Mouse (Mus musculus): Measurements from ENCODE around the gene Tmco4. TPM values are rescaled to one million over a fixed set of nuclear protein-coding genes. Genes with fewer than 3 reads are reported as not detected.

Tmco4 gene
- polyA plus RNA-seq, 1 experiment from 2014 or later = 1.2 TPM

- Histone ChIP-seq H3K4me2 (ENCODE audit: low read length) (no peak overlapping the region), H3K4me1 (replicated peaks; ENCODE audit: control insufficient read depth, insufficient read depth, low read length) (no peaks in the 10 kb centered on the region), H3K9ac (replicated peaks; ENCODE audit: low read depth, low read length) (no peak overlapping the region), H3K4me3 (replicated peaks; ENCODE audit: low read length) (no peak overlapping the region), H3K9me3 (ENCODE audit: control insufficient read depth, low read length) (no peaks in the 10 kb centered on the region), H3K27me3 (replicated peaks; ENCODE audit: control insufficient read depth, insufficient read depth, low read length) (no peaks in the 10 kb centered on the region), H3K36me3 (ENCODE audit: control insufficient read depth, insufficient read depth) (no peaks in the 10 kb centered on the region), H3K27ac (ENCODE audit: low read length) (no peak overlapping the region)
- 88% methylated on average over 3 of the region's 3 CpGs for WGBS
- ATAC-seq = no peak
These were observed 34.7 kb downstream of the Tmco4 start for GRCm38 (mm10) chr4:139007353-139007752.

- Histone ChIP-seq H3K27ac (ENCODE audit: low read length) (no peak overlapping the region), H3K4me3 (replicated peaks; ENCODE audit: low read length) (no peak overlapping the region), H3K27me3 (replicated peaks; ENCODE audit: control insufficient read depth, insufficient read depth, low read length) (no peaks in the 10 kb centered on the region), H3K4me2 (ENCODE audit: low read length) (no peak overlapping the region), H3K36me3 (ENCODE audit: control insufficient read depth, insufficient read depth) (no peaks in the 10 kb centered on the region), H3K9me3 (ENCODE audit: control insufficient read depth, low read length) (no peaks in the 10 kb centered on the region), H3K4me1 (replicated peaks; ENCODE audit: control insufficient read depth, insufficient read depth, low read length) (no peaks in the 10 kb centered on the region), H3K9ac (replicated peaks; ENCODE audit: low read depth, low read length) (no peak overlapping the region)
- ATAC-seq = no peak
- 40% methylated on average over 6 of the region's 6 CpGs for WGBS
These were observed 35.4 kb downstream of the Tmco4 start for GRCm38 (mm10) chr4:139007981-139008536.

DNA sequence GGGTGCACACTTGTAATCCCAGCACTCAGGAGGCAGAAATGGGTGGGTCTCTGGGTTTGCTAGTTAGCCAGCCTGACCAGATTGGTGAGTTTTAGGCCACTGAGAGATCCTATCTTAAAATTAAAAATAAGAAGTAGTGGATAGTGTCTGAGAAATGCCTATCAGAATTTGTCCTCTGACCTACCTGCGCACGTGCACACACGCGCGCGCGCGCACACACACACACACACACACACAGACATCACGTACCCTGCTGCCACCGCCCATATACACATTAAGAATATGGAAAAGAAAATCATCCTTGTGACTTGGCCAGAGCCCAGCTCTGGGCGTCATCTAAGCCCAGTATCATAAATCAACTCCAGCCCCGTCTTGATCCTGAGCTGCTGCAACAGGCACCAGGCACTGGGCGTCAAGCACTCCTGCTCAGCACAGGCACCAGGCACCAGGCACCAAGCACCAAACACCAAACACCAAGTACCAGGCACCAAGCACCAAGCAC is 38.6 kb downstream of the Tmco4 start:
- Histone ChIP-seq H3K9me3 (ENCODE audit: control insufficient read depth, low read length) (no peaks in the 10 kb centered on the region), H3K4me1 (replicated peaks; ENCODE audit: control insufficient read depth, insufficient read depth, low read length) (no peaks in the 10 kb centered on the region), H3K27me3 (replicated peaks; ENCODE audit: control insufficient read depth, insufficient read depth, low read length) (no peaks in the 10 kb centered on the region), H3K4me2 (ENCODE audit: low read length) (no peak overlapping the region), H3K4me3 (replicated peaks; ENCODE audit: low read length) (no peak overlapping the region), H3K27ac (ENCODE audit: low read length) (no peak overlapping the region), H3K36me3 (ENCODE audit: control insufficient read depth, insufficient read depth) (no peaks in the 10 kb centered on the region), H3K9ac (replicated peaks; ENCODE audit: low read depth, low read length) (no peak overlapping the region)
- whole genome bisulfite sequencing = 94% methylated on average over 13 of the region's 13 CpGs
- no peak for ATAC-seq

DNA sequence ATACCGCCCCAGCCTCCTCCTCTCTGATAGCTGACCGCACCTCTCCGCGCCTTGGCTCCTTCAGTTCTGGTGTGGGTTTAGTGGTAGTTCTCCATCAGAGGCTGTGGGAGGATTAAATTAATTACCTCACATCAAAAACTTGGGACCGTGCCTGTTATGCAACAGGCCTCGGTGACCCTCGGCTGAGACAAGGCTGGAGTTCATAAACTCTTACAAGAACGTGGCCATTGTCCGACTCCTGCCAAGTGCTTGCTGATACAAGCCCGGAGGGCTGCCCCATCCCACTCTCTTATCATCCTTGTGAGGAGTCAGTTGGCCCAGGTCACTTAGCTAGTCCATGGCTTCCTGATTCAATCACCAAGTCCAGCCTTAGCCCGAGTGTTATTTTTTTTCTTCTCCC is 40.6 kb downstream of the Tmco4 start:
- no peaks in the 10 kb centered on the region for H3K9me3 ChIP-seq (ENCODE audit: control insufficient read depth, low read length)
- H3K4me1 ChIP-seq (replicated peaks; ENCODE audit: control insufficient read depth, insufficient read depth, low read length) = no peaks in the 10 kb centered on the region
- H3K4me2 ChIP-seq (ENCODE audit: low read length) = no peak overlapping the region
- no peak for ATAC-seq
- no peaks in the 10 kb centered on the region for H3K27me3 ChIP-seq (replicated peaks; ENCODE audit: control insufficient read depth, insufficient read depth, low read length)
- H3K36me3 ChIP-seq (ENCODE audit: control insufficient read depth, insufficient read depth) = no peaks in the 10 kb centered on the region
- 91% methylated on average over 11 of the region's 11 CpGs for WGBS
- H3K4me3 ChIP-seq (replicated peaks; ENCODE audit: low read length) = no peak overlapping the region
- no peak overlapping the region for H3K9ac ChIP-seq (replicated peaks; ENCODE audit: low read depth, low read length)
- H3K27ac ChIP-seq (ENCODE audit: low read length) = no peak overlapping the region

- Histone ChIP-seq H3K27ac (ENCODE audit: low read length) (no peak overlapping the region), H3K27me3 (replicated peaks; ENCODE audit: control insufficient read depth, insufficient read depth, low read length) (no peaks in the 10 kb centered on the region), H3K36me3 (ENCODE audit: control insufficient read depth, insufficient read depth) (no peaks in the 10 kb centered on the region), H3K9ac (replicated peaks; ENCODE audit: low read depth, low read length) (no peak overlapping the region), H3K9me3 (ENCODE audit: control insufficient read depth, low read length) (no peaks in the 10 kb centered on the region), H3K4me1 (replicated peaks; ENCODE audit: control insufficient read depth, insufficient read depth, low read length) (no peaks in the 10 kb centered on the region), H3K4me2 (ENCODE audit: low read length) (no peak overlapping the region), H3K4me3 (replicated peaks; ENCODE audit: low read length) (no peak overlapping the region)
- no peak for ATAC-seq
- 79% methylated on average over 6 of the region's 6 CpGs for WGBS
These were observed 42.1 kb downstream of the Tmco4 start for GRCm38 (mm10) chr4:139014793-139015192.

DNA sequence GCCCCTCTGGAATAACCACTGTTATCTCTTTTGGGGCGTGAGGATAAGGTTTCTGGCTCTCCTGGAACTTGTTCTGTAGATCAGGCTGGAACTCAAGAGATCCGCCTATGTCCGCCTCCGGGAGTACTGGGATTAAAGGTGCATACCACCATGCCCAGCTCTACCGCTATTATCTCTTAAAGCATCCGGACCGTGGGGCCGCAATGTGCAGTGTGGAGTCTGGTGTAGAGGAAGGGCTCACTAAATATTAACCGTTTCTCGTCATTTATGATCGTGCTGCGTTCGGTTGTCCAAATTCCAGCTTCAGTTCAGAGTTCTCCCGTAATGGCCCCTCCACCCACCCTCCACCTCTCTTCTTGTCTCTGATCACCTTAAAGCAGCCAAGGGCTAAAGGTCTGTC is 45.7 kb downstream of the Tmco4 start:
- WGBS = 90% methylated on average over 14 of the region's 14 CpGs
- Histone ChIP-seq H3K9me3 (ENCODE audit: control insufficient read depth, low read length) (no peaks in the 10 kb centered on the region), H3K27me3 (replicated peaks; ENCODE audit: control insufficient read depth, insufficient read depth, low read length) (no peaks in the 10 kb centered on the region), H3K4me1 (replicated peaks; ENCODE audit: control insufficient read depth, insufficient read depth, low read length) (no peaks in the 10 kb centered on the region), H3K4me2 (ENCODE audit: low read length) (no peak overlapping the region), H3K4me3 (replicated peaks; ENCODE audit: low read length) (no peak overlapping the region), H3K27ac (ENCODE audit: low read length) (no peak overlapping the region), H3K9ac (replicated peaks; ENCODE audit: low read depth, low read length) (no peak overlapping the region), H3K36me3 (ENCODE audit: control insufficient read depth, insufficient read depth) (no peaks in the 10 kb centered on the region)
- ATAC-seq = no peak

GRCm38 (mm10) chr4:139018976-139019375 is 46.3 kb downstream of the Tmco4 start:
- 50% methylated on average over 4 of the region's 4 CpGs for WGBS
- Histone ChIP-seq H3K4me3 (replicated peaks; ENCODE audit: low read length) (no peak overlapping the region), H3K36me3 (ENCODE audit: control insufficient read depth, insufficient read depth) (no peaks in the 10 kb centered on the region), H3K27ac (ENCODE audit: low read length) (no peak overlapping the region), H3K27me3 (replicated peaks; ENCODE audit: control insufficient read depth, insufficient read depth, low read length) (no peaks in the 10 kb centered on the region), H3K4me1 (replicated peaks; ENCODE audit: control insufficient read depth, insufficient read depth, low read length) (peaks cover under 1% of the 10 kb centered on the region), H3K9ac (replicated peaks; ENCODE audit: low read depth, low read length) (no peak overlapping the region), H3K4me2 (ENCODE audit: low read length) (no peak overlapping the region), H3K9me3 (ENCODE audit: control insufficient read depth, low read length) (no peaks in the 10 kb centered on the region)
- no peak for ATAC-seq

DNA sequence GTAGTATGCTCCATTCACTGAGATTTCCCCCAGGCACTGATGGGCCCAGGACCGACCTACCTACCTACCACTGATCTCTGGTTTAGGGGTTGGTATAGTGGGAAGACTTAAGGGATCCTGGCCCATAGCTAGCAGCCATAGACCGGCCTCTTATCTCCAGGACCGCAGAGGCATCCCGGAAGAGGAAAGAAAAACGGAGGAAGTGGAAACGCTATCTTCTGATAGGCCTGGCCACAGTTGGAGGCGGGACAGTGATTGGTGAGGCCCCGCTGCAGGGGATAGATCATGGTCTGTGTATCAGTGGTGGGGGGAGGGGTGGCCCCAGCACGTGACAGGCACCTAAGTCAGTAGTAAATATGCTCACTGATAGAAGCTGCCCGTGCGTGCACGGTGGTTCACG is 46.7 kb downstream of the Tmco4 start:
- H3K9me3 ChIP-seq (ENCODE audit: control insufficient read depth, low read length) = no peaks in the 10 kb centered on the region
- H3K27me3 ChIP-seq (replicated peaks; ENCODE audit: control insufficient read depth, insufficient read depth, low read length) = no peaks in the 10 kb centered on the region
- H3K27ac ChIP-seq (ENCODE audit: low read length) = no peak overlapping the region
- H3K4me2 ChIP-seq (ENCODE audit: low read length) = no peak overlapping the region
- WGBS = 74% methylated on average over 13 of the region's 13 CpGs
- peaks cover 5% of the 10 kb centered on the region for H3K4me1 ChIP-seq (replicated peaks; ENCODE audit: control insufficient read depth, insufficient read depth, low read length)
- no peak overlapping the region for H3K9ac ChIP-seq (replicated peaks; ENCODE audit: low read depth, low read length)
- H3K4me3 ChIP-seq (replicated peaks; ENCODE audit: low read length) = no peak overlapping the region
- H3K36me3 ChIP-seq (ENCODE audit: control insufficient read depth, insufficient read depth) = no peaks in the 10 kb centered on the region
- no peak for ATAC-seq

- 55% methylated on average over 3 of the region's 3 CpGs for WGBS
- Histone ChIP-seq H3K4me2 (ENCODE audit: low read length) (no peak overlapping the region), H3K4me3 (replicated peaks; ENCODE audit: low read length) (no peak overlapping the region), H3K27me3 (replicated peaks; ENCODE audit: control insufficient read depth, insufficient read depth, low read length) (no peaks in the 10 kb centered on the region), H3K27ac (ENCODE audit: low read length) (no peak overlapping the region), H3K4me1 (replicated peaks; ENCODE audit: control insufficient read depth, insufficient read depth, low read length) (peaks cover 8% of the 10 kb centered on the region), H3K36me3 (ENCODE audit: control insufficient read depth, insufficient read depth) (no peaks in the 10 kb centered on the region), H3K9ac (replicated peaks; ENCODE audit: low read depth, low read length) (no peak overlapping the region), H3K9me3 (ENCODE audit: control insufficient read depth, low read length) (no peaks in the 10 kb centered on the region)
- ATAC-seq = no peak
These were observed 47.7 kb downstream of the Tmco4 start for GRCm38 (mm10) chr4:139020385-139020784.

DNA sequence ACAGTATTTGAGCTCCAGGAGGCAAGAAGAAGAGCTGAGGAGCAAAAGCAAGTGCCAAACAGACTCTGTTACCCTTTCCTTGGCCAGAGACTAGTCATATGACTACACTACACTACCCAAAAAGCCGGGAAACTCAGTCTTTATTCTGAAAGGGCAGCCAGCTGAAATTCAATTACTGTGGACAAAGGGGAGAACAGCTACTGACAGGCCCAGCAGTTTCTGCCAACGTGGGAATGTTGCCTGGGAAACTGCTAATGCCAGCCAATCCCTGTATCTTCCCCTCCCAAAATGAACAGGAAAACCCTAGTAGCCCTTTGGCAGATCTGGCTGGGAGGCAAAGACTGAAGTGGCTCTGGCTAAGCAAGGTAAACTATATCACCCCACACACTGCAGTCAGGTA is 51.7 kb downstream of the Tmco4 start:
- peak overlapping the region; percentile 43; the same call in 1 of the 2 replicates for H3K27ac ChIP-seq (ENCODE audit: low read length)
- no peaks in the 10 kb centered on the region for H3K27me3 ChIP-seq (replicated peaks; ENCODE audit: control insufficient read depth, insufficient read depth, low read length)
- no peaks in the 10 kb centered on the region for H3K36me3 ChIP-seq (ENCODE audit: control insufficient read depth, insufficient read depth)
- ATAC-seq = peak; percentile 85
- H3K4me3 ChIP-seq (replicated peaks; ENCODE audit: low read length) = no peak overlapping the region
- no peak overlapping the region for H3K9ac ChIP-seq (replicated peaks; ENCODE audit: low read depth, low read length)
- WGBS = 0% methylated on average over 2 of the region's 2 CpGs
- no peaks in the 10 kb centered on the region for H3K9me3 ChIP-seq (ENCODE audit: control insufficient read depth, low read length)
- H3K4me1 ChIP-seq (replicated peaks; ENCODE audit: control insufficient read depth, insufficient read depth, low read length) = peaks cover 8% of the 10 kb centered on the region
- H3K4me2 ChIP-seq (ENCODE audit: low read length) = no peak overlapping the region
